Mouse (Mus musculus) embryo, embryonic 11 days (tissue): ENCODE measurements around the gene Itsn1.
A peak's percentile ranks its signal among the peaks of the same experiment; 100 is the strongest.

Experiments used
- DNase-seq: peaks from one replicate; pipeline ENCODE4 v3.0.0-alpha.2; 2015

Itsn1 gene

DNA sequence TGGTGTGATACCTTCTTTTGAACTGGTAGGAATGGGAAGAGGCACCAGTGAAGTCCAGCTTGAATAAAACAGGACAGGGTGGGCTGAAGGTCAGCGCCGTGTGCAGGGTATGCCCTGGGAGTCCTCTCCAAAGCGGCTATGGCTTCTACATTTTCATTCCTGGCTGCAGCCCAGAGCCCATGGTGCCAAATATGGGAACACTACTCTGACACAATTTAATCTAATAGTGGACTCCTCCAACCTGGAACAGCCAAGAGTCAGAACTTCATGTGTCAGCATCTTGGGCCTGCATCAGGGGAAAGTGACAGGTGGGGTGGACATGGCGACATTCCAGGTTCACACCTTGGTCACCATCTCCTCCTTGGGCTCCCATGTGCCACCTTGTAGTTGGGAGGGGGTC lies 147.4 kb downstream of the Itsn1 start:
- no peak for DNase-seq

DNA sequence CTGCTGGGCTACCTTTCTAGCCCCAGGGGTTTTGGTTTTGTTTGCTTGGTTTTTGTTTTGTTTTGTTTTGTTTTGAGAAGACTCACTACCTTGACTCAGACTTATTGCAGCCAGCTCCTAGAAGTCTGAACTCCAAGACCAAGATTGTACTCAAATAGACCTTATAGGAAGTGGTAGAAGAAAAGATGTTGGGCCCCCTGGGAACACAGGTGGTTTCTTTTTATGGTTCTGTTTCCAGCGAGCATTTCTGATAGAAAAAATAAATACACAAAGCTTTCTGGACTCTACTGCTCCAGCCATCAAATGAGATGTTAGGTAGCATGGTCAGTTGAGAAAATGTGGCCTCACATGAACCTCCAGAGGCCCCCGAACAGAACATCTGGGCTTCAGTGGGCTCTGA lies 150.0 kb downstream of the Itsn1 start:
- no peak for DNase-seq

DNA sequence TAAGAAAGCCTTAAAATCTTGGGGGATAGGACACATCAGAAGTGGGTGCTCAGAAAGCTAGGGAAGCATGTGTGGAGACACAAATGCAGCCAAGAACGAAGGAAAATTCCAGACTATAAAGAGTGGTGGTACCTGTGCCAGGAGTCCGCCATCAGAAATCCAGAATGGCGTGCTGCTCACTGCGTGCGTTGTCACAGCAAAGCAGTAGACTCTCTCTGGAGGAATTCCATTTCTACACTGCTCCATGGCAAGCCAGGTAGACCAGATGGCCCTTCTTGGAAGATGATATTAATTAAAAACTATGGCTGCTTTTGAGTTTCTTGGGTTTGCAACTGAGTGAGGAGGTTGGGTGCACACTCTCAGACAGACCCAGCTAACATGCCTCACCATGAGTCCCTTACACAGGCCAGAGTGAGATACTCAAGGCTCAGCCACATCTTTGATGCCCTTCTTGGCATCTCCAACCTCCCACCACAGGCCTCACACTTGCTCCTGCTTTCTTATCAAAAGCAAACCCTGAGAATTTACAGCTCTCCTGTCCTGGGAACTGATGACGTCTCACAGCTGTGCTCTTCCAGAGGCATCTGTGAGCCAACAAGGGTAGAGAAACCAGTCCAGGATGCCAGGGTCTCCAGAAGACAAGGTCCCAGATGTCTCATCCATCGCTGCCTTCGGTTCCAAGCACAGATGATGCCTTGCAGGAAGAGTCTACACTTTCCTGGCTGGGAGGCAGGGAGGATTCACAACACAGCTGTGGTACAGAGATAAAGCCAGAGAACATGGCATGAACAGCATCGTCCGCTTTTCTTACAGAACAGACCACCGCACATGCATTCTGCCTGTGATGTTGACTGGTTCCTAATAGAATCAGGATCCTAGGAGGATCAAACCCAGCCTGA lies 152.0 kb downstream of the Itsn1 start:
- no peak for DNase-seq

DNA sequence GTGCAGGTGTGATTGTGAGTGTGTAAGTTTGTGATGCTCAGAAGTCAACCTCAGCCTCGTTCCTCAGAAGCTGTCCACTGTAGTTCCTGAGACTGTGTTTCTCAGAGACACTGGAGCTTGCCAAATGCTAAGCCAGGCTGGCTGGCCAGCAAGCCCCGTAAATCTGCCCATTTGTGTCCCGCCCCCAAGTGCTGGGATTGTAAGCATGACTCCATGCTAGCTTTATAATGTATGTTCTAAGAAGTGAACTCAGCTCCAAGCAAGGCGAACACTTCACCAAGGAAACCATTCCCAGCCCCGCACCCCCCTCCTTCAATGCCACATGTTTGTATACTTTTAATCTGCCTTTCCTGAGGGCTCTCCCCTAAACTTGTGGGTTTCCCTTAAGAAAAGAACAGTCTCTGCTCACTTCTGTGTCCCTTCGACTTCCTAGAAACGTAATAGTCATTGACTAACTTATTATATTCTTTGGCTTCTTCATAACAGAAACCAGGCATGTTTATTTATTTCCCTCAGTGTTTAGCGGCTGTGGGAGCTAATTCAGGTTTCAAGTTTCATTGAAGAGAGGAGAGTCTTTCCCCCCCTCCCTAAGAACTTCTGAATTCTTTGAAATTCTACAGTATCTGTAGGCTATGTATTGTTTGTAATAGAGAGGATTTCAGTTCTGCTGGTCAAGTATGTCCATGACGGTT lies 153.2 kb downstream of the Itsn1 start:
- no peak for DNase-seq

DNA sequence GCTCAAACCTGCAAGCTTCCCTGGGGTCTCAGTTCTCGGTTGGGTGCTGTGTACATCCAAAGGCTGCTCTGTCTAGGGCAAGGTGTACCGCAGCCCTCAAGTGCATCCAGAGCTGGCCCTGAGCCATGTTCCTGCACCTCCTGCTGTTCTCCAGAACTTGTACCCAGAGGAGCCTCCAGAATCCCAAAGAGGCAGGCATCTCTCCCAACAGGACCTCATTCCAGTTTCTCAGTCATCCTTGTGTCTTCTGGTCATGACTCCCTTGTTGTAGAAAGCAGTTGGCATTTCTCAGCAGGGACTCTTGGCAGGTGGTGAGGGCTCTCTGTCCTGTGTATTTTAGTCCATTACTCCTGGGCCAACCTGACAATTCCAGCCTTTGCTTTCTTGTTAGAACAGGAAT lies 154.6 kb downstream of the Itsn1 start:
- no peak for DNase-seq

DNA sequence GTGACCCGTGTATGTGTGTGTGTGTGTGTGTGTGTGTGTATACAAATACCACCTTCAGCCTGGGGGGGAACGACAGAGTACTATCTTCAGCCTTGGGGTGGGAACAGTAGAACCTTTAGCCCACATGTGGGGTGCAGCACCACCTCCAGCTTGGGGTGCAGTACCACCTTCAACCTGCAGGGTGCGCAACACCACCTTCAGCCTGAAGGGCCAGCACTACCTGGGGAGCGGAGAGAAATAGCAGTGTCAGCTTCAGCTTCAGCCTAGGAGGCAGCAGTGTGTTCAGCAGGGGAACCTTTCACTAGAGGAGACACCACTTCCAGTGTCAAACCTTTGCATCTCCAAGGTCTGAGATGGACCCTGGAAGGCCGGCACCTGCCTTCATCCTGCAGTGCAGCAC lies 155.1 kb downstream of the Itsn1 start:
- DNase-seq = no peak

DNA sequence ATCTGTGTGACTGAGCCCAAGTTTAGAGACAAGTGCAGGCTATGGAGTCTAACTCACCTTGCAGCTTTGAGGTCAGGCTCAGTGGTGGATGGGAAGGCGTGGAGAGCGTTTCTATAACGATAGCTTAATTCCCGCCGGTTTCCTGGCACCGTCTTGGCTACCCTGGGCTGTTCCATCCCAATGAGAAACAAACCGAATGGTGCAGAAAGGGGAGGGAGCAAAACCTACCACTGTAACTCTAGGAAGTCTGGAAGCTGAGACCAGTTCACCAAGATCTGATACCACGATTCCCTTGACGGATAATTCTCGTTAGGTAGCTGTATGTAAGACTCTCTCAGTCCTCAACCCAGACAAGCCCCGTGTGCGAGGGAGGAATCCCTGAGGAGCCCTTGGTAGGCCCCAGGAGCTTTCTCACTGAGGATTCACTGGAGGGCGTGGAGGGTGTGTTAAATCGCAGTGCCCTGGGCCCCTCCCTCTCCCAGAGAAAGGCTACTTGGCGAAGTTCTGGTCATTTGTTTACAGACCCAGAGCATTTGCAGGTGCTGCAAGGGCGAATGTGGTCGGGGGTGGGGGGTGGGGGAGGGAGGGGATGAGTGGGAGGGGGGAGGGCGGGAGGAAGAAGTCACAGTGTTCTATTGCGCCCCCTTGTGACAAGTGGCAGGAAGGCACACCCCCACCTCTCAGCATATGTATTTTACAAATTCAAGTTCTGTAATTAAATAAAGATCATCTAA lies 156.5 kb downstream of the Itsn1 start:
- peak; percentile 71 for DNase-seq

DNA sequence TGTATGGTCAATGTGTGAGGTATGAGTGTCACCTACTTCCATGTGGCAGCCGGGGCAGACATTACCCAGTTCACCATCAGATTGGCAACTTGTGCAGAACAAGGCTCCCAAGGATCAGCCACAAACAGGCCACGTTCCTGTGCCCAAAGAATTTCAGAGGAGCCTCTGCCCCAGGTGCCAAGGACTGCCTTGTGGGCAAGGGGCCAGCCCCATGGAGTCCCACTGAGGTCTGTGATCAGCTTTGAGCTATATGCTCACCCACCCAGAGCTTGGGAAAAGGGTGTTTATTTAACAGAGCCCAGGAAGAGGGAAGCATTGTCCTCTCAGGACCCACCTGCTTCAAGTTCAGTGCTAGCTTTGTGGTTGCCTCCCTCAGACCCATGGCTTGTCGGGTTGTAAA lies 159.3 kb downstream of the Itsn1 start:
- no peak for DNase-seq

DNA sequence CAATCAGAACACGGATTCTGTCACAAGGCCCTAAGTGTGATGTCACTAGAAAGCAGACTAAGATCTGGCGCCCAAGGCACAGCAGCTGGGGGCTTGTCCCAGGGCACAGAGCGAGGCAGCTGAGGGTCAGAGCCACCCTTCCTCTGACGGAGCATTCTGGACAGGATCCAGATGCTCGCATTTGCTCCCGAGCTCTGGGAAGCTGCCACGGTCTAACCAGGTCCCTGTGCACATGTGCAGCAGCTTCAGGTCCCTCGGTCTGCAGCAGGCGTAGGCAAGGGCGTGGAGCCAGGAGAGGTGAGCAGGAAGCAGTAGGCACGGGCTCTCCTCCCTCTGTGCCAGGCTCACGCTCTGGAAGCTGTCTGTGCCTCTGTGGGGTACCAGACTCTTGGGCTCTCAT lies 160.8 kb downstream of the Itsn1 start:
- DNase-seq = no peak

DNA sequence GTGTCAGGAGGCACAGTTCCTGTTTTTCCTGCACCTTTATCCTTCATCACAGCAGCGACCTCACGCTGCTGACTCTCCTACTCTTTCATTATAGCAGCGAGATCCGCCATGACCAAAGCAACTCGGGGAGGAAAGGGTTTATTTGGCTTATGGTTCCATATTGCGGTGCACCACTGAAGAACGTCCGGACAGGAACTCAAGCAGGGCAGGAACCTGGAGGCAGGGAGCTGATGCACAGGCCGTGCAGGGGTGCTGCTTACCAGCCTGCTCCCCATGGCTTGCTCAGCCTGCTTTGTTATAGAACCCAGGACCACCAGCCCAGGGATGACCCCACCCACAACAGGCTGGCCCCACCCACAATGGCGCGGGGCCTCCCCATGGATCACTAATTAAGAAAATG lies 162.1 kb downstream of the Itsn1 start:
- no peak for DNase-seq

DNA sequence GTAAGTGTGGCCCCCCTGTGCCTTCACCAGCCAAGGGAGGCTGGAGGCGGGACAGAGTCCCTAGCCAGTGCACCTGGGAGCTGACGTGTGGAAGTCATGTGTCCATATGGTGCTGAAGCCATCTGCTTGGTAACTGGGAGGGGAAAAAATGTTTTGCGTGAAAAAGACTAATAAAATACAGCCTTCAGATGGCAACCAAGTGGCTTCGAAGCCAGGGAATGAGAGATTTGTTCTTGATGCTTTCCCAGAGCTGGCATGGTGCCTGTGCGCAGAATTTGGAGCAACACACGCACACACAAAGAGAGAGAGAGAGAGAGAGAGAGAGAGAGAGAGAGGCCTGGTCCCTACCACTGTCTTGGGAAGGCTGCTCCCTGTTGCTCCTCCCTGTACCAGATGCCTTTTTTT lies 167.3 kb downstream of the Itsn1 start:
- DNase-seq = no peak

DNA sequence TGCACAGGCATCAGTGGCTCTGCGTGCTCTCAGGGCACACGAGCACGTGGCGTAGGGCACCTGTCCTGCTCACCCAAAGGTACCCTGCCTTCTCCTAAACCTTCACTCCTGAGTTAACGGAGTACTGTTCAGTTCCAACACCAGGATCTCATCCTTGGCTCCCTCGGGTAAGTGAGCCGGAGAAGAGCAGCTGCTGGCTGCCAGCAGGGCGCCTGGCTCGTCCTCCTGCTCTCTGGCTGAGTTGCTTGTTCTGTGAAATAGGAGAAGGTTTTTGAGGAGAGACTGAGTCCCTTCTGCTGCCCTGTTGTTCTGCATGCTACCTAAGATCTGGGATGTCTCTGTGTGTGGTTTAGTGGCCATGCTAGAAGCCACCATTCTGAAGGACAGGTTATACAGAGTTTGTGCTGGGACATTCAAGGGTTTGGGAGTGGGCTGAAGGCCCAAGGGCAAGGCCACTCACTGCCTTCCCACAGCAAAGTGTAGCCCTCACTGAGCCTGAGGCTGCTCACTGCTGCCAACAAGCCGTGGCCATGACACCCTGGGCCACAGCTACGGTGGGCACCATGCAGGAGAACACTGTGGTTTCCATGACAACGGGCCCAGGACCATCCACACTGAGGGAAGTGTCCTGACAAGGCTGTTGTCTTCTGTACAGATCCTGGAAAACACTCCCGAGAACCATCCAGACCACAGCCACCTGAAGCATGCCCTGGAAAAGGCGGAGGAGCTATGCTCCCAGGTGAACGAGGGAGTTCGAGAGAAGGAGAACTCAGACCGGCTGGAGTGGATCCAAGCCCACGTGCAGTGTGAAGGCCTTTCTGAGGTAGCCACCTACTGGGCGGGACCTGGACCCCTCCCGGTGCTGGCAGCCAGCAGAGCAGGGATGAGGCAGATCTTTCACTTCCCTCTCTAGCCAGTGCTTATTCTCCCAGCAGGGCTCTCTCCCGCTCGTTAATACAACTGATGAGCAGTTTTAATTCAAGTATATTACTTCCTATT lies 170.1 kb downstream of the Itsn1 start:
- no peak for DNase-seq

DNA sequence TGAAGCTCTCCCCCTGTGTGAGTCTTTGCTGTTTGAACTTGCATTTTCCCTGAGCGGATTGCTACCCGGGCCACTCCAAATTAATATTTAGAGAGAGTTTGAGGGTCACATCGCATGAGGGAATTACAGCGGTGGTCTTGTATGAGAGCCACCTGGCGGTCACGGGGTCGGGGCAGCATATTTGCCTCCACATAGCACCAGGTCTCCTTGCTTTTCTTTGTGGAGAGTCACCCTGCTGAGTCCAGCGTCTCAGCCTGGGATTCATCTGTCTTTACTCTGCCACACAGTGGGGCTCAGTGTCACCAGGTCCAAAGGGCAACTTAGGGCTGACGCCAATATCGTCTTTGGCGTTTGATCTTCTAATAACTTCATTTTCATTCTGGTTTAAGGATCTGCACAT lies 171.2 kb downstream of the Itsn1 start:
- peak; percentile 47 for DNase-seq

DNA sequence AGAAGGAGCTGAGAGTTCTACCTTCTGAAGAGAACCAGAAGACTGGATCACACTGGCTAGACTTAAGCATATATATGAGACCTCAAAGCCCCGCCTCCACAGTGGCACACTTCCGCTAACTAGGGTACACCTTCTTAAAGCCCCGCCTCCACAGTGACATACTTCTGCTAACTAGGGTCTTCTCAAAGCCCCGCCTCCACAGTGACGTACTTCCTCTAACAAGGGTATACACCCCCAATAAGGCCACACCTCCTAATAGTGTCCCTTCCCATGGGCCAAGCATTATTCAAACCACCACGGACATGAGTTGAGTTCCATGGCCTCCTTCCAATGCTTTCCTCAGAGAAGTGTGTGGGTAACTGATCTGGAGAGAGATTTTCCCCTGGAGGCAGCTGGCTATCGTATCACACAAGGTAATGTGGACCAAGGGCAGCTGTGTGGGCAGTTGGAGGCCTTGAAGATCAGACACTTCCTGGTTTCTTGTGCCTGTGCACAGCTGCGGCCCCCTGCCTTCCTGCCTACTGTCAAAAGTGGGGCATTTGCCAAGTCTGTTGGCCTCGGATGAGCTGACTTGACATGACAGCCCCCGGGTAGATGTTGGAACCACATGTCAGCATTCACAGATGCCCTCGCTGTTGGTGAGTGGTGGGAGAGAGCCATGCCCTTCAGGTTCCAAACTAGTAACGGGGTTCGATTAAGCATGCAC lies 174.9 kb downstream of the Itsn1 start:
- DNase-seq = no peak

DNA sequence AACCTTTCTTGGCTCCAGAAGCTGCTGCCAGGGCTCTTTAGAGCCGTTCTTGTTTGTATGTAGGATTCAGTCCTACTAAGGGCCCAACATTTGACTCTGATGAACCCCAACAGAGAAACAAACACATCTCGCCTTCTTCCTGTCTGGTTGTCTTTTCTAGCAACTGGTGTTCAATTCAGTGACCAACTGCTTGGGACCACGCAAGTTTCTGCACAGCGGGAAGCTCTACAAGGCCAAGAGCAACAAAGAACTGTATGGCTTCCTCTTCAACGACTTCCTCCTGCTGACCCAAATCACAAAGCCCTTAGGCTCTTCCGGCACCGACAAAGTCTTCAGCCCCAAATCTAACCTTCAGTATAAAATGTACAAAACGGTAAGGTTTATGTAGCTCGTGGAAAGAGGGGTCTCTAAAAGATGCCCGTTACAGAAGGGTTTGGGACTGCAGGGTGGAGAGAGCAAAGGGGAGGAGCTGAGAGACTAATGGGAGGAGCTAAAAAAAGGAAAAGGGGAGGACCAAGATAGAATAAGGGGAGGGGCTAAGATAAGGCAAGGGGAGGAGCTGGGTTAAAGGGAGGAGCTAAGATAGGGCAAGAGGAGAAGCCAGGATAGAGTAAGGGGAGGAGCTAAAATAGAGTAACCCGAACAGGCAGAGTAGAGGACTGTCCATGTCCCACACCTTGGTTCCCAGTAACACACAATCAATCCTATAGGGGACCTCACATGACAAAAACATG lies 176.2 kb downstream of the Itsn1 start:
- DNase-seq = no peak

DNA sequence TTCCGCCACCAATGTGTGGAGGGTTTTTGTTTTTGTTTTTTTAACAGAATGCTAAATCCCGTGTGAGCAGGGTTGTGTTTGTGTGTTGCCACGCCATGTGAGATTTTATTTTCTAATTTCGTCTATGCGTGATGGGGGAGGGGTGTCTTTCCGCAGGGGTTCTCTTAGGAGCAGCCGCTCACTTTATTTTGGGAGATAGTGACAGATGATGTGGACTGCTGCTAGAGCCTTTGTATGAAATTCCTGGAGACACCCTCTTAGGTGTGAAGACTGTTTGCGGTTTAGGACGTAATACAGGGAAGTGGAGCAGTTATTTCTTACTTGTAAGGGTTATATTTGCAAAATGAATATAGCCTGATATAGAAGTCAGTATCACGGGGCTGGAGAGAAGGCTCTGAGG lies 176.9 kb downstream of the Itsn1 start:
- no peak for DNase-seq

DNA sequence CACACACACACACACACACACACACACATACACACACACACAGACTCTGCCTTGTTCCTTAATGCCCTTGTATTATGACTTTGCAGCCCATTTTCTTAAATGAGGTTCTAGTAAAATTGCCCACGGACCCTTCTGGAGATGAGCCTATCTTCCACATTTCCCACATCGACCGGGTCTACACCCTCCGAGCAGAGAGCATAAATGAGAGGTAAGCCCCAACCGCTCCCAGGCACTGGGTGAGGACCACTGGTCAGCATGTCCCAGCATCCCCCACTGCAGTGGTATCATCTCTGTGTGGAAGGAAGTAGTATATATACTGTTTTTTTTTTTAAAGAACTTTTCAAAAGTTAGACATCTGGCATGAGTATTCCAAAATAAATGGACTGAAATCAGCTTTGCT lies 177.6 kb downstream of the Itsn1 start:
- DNase-seq = no peak

DNA sequence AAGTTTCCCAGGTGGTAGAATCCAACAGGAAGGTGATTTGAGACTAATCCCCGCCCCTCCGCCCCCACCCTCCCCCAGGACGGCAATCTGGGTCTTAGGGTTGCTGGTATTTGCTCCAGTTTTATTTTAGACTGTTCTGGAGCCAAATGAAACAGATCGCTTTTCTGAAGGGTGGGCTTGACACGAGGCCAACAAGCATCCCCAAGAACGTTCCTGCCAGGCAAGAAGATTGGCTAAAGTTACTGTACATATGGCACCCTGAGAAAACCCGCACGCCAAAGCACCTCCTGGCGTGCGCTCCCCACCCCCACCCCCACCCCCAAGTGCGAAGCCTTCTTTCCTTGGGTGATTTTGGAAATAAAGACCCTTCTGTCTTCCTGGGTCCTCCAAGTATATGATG lies 178.1 kb downstream of the Itsn1 start:
- DNase-seq = no peak

DNA sequence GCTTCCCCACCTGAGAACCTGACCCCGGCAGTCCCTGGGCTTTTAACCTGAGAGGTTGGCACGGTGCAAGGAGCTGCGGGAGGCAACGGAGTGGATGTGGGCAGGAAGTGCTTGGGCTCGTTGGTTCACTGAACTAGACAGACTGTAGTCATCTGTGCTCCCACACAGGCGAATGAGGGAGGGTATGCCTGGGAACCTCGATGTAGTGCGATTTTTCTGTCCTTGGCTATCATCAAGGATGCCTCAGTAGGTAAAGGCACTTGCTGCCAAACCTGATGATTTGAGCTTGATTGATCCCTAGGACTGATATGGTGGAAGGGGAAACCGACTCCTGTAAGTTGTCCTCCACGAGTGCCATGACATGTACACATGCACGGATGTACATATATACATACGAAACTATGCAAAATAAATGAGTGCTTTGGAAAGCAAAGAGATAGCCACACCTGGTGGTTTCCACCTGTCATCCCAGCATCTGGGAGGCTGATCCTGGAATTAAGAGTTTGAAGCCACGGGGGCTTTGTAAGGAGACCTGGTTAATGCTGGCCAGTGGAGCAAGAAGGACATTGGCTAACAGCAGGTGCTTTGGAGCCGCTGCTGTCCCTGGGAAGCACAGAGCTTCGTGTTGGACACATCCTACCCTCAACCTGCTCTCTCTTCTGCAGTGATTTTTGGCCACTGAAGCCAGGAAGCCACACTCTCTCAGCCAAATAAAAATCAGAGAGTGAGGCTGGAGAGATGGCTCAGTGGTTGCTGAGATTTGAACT lies 180.7 kb downstream of the Itsn1 start:
- no peak for DNase-seq

DNA sequence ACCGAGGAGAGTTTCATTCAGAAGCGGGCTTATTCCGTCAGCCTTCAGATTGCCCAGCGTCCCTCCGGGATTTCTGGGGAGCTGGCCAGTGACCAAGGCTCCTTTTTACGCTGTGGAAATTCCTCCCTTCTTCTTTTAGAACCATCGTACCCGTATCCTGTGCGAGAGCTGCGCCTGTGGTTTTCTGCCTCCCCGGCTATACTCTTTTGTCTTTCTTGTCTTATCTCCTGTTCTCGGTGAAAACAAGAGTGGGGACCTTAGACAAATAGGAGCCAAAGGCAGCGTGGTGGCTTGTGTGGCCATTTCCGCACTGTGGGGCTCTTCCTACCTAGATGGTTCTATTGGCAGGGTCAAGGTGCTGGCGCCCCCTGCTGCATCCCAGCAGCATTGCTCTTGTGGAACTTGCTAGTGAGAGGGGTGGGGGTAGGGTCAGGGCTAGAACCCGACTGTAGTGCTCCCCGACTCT lies 188.6 kb downstream of the Itsn1 start:
- peak; percentile 86 for DNase-seq
